Mouse (Mus musculus) neural tube, embryonic 14.5 days (tissue): Measurements from ENCODE around the gene Pdzd2. TPM values are rescaled to one million over a fixed set of nuclear protein-coding genes. Genes with fewer than 3 reads are reported as not detected.

Experiments
- ATAC-seq: fragments of 200-750 bp; cut with Nextera tagmentation; 2 replicates; pipeline ENCODE4 v1.8.0; 2017; ENCODE audit warnings: low read depth, mild to moderate bottlenecking, moderate TSS enrichment, moderate library complexity
- H3K27ac ChIP-seq: fragments of 300-500 bp; sonication (generic); 2 replicates; pipeline ENCODE4 v1.5.1; 2014; ENCODE audit warnings: low read depth, mild to moderate bottlenecking, control low read depth, low read length, moderate library complexity, mixed read lengths
- H3K27me3 ChIP-seq: fragments of 300-500 bp; sonication (generic); 2 replicates; pipeline ENCODE4 v1.6.1; 2014; ENCODE audit warnings: low read length; ENCODE audit not compliant: control insufficient read depth, insufficient read depth
- H3K36me3 ChIP-seq: fragments of 300-500 bp; sonication (generic); 2 replicates; pipeline ENCODE4 v1.6.1; 2014; ENCODE audit warnings: low read length, mixed read lengths; ENCODE audit not compliant: control insufficient read depth, insufficient read depth
- H3K4me1 ChIP-seq: fragments of 300-500 bp; sonication (generic); 2 replicates; pipeline ENCODE4 v1.6.1; 2014; ENCODE audit warnings: low read length; ENCODE audit not compliant: control insufficient read depth, insufficient read depth
- H3K4me2 ChIP-seq: fragments of 300-500 bp; sonication (generic); 2 replicates; pipeline ENCODE4 v1.6.1; 2014; ENCODE audit warnings: mild to moderate bottlenecking, low read depth, low read length, control low read depth
- H3K4me3 ChIP-seq: fragments of 300-500 bp; sonication (generic); 2 replicates; pipeline ENCODE4 v1.5.1; 2014; ENCODE audit warnings: low read depth, low read length, control low read depth, mixed read lengths
- H3K9ac ChIP-seq: fragments of 300-500 bp; sonication (generic); replicated peaks from 2 replicates; pipeline ENCODE4 v1.6.1; 2014; ENCODE audit warnings: low read depth, mild to moderate bottlenecking, control low read depth, low read length, mixed read lengths
- H3K9me3 ChIP-seq: fragments of 300-500 bp; sonication (generic); 2 replicates; pipeline ENCODE4 v1.6.1; 2016; ENCODE audit warnings: low read length; ENCODE audit not compliant: control insufficient read depth
- WGBS: fragments of 180-500 bp; shearing (Covaris S2); extraction: QIAGEN DNeasy Blood & Tissue Kit; methylation state at CpG from one replicate; pipeline ENCODE4 v1.1.7; 2014; 5-methylcytosine and 5-hydroxymethylcytosine counted together
- polyA plus RNA-seq: library from polyadenylated mRNA; unstranded; fragments of >200 nt; fragmentation: Nextera tagmentation; extraction: Ambion mirVana; gene quantifications from 2 replicates; pipeline ENCODE4 v1.2.1, GENCODE M21; 2014

Gene Pdzd2
- polyA plus RNA-seq, 1 experiment from 2014 or later, result 16.6 TPM

DNA sequence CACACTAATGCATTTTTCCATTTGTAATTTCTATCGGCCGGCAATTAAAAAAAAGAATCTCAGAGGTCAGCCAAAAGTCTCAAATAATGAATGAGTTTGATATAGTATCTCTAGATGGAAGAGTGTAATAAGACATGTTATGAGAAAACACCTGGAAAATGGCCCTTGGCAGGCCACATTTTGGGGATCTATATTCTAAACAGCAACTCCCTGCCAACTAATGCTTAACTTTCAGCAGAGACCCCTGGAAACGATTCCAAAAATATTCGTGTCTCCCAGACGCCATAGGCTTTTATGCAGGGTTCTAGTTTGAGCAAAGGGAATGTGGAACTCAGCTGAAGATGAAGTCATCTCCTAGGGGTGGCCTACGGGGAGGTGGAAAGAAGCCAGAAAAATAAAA lies 197.4 kb downstream of the Pdzd2 start:
- Histone ChIP-seq H3K36me3 (no peaks in the 10 kb centered on the region), H3K4me2 (no peak overlapping the region), H3K27me3 (no peaks in the 10 kb centered on the region), H3K27ac (no peak overlapping the region), H3K9ac (no peak overlapping the region), H3K9me3 (no peaks in the 10 kb centered on the region), H3K4me3 (no peak overlapping the region), H3K4me1 (no peaks in the 10 kb centered on the region)
- ATAC-seq, result no peak
- WGBS, result 85% methylated on average over 6 of the region's 6 CpGs

DNA sequence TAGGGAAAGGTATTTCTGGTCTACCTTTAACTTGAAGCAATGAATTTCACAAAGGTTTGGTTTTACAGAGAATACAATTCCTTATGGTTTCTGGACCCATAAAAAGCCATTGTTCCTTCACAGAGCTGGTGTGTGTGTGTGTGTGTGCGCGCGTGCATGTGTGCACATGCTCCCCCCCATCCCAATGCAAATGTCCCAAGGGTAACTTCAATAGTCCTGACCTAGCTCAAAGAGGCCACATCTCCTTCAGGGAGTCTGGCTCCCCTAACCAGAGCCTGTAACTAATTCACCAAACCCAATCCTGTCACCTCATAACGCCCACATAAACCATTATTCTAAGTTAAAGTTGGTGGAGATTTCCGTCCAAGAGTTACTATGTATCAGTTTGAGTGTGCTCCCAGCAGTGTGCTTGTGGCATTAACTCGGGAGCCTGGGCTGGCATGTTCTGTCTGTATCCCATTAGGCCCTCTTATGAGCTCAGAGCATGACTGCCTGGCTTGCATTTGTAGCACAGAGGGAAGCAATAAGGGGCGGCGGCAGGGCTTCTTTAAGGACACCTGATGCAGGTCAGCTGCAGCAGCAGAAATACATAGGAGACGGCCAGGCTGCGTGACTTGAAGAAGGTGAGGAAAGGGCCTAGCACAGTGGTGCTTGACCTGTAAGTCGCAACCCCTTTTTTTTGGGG lies 200.0 kb downstream of the Pdzd2 start:
- Histone ChIP-seq H3K27ac (no peak overlapping the region), H3K4me1 (no peaks in the 10 kb centered on the region), H3K36me3 (no peaks in the 10 kb centered on the region), H3K4me3 (no peak overlapping the region), H3K4me2 (no peak overlapping the region), H3K27me3 (no peaks in the 10 kb centered on the region), H3K9me3 (no peaks in the 10 kb centered on the region), H3K9ac (no peak overlapping the region)
- no peak for ATAC-seq
- 90% methylated on average over 11 of the region's 11 CpGs for WGBS

DNA sequence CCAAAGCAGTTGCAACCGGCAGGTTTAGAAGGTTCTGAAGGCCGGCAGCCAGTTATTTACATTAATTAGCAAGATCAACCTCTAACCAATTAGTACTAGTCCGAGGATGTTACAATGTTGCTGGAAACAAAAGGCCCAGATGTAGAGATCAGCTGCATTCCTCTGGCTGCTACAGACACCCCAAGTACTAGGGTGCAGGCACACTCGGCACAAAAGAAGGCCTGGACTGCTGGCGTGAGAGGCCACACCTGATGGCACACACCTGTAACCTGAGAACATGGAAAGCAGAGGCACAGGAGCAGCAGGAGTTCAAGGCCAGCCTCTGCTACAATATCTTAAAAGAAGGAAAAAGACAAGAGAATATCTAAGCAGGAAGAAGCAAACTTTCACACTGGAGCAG lies 206.5 kb downstream of the Pdzd2 start:
- H3K27ac ChIP-seq, result no peak overlapping the region
- no peaks in the 10 kb centered on the region for H3K36me3 ChIP-seq
- no peaks in the 10 kb centered on the region for H3K4me1 ChIP-seq
- WGBS, result 87% methylated on average over 5 of the region's 5 CpGs
- H3K9ac ChIP-seq, result no peak overlapping the region
- ATAC-seq, result no peak
- no peaks in the 10 kb centered on the region for H3K9me3 ChIP-seq
- H3K27me3 ChIP-seq, result no peaks in the 10 kb centered on the region
- no peak overlapping the region for H3K4me2 ChIP-seq
- H3K4me3 ChIP-seq, result no peak overlapping the region

DNA sequence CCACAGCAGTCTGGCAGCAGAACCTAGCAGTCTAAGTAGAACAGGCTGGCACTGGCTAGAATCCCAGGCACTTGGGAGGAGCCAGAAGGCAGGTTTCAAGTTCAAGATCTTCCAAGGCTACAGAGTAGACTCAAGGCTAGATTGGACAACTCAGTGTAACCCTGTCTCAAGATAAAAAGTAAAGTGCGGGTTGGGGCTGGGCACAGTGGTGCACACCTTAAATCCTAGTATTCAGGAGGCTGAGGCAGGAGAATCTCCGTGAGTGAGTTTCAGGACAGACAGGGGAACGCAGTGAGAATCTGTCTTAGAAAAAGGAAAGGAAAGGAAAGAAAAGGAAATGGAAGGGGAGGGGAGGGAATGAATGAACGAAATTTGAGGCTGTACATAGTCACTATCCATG lies 207.2 kb downstream of the Pdzd2 start:
- no peaks in the 10 kb centered on the region for H3K27me3 ChIP-seq
- H3K9me3 ChIP-seq, result no peaks in the 10 kb centered on the region
- no peak for ATAC-seq
- no peak overlapping the region for H3K4me3 ChIP-seq
- H3K4me2 ChIP-seq, result no peak overlapping the region
- H3K27ac ChIP-seq, result no peak overlapping the region
- H3K4me1 ChIP-seq, result no peaks in the 10 kb centered on the region
- 92% methylated on average over 4 of the region's 4 CpGs for WGBS
- H3K36me3 ChIP-seq, result no peaks in the 10 kb centered on the region
- H3K9ac ChIP-seq, result no peak overlapping the region

- H3K4me1 ChIP-seq, result 0 out of 2 replicates have a peak, but pooled peaks cover 5% of the 10 kb centered on the region
- WGBS, result 85% methylated on average over 7 of the region's 7 CpGs
- no peak overlapping the region for H3K27ac ChIP-seq
- ATAC-seq, result no peak
- H3K4me2 ChIP-seq, result no peak overlapping the region
- no peaks in the 10 kb centered on the region for H3K27me3 ChIP-seq
- no peaks in the 10 kb centered on the region for H3K9me3 ChIP-seq
- no peak overlapping the region for H3K4me3 ChIP-seq
- no peak overlapping the region for H3K9ac ChIP-seq
- no peaks in the 10 kb centered on the region for H3K36me3 ChIP-seq
These were observed 216.9 kb downstream of the Pdzd2 start for GRCm38 (mm10) chr15:12522810-12523209.

DNA sequence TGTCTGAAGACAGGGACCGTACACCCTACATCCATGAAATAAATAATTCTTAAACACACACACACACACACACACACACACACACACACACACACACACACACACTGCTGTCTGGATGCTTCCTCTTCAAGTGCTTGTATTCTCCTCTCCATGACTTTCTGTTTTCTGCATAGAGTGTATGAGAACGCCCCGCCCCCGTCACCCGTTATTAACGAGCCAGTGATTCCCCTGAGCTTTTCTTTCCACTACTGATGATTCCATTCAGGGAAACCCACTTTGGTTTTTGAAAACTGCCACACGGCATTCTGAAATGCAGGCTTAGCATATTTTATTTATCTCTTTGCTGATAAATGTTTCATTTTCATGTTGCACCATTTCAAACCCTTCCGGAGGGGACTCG lies 219.4 kb downstream of the Pdzd2 start:
- Histone ChIP-seq H3K36me3 (no peaks in the 10 kb centered on the region), H3K4me3 (no peak overlapping the region), H3K9ac (no peak overlapping the region), H3K9me3 (no peaks in the 10 kb centered on the region), H3K4me1 (0 out of 2 replicates have a peak, but pooled peaks cover 5% of the 10 kb centered on the region), H3K27ac (no peak overlapping the region), H3K4me2 (no peak overlapping the region), H3K27me3 (no peaks in the 10 kb centered on the region)
- 63% methylated on average over 9 of the region's 9 CpGs for WGBS
- ATAC-seq, result no peak

DNA sequence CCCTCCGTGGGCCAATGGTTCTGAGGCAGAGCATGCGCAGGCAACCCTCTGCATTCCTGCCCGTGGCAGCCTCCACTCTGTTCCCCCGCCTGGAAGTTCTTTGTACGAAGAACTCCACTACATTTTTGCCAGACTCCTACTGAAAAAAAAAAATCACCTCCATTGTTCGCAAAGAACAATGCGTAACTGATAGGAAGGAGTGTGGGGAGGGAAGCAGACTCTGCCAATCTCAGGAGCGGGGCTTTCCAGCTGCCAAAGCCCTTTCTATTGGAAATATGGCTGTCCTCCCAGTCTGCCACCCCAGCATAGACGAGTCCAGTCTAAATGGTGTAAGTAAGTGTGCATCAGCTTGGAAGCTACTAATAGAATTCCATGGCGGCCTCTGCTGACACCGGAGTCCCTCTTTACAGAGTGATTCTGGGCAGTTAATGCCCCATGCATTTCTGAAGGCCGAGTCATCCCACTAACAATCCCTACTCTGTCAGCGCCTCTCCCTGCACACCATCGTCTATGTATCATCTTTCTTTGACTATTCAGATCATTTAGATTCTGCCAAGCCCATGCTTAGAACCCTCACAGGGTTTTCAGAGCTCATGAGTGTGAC lies 221.3 kb downstream of the Pdzd2 start:
- no peak overlapping the region for H3K4me3 ChIP-seq
- ATAC-seq, result no peak
- no peaks in the 10 kb centered on the region for H3K27me3 ChIP-seq
- H3K9me3 ChIP-seq, result no peaks in the 10 kb centered on the region
- no peak overlapping the region for H3K9ac ChIP-seq
- H3K4me2 ChIP-seq, result no peak overlapping the region
- 0 out of 2 replicates have a peak, but pooled peaks cover 5% of the 10 kb centered on the region for H3K4me1 ChIP-seq
- peak overlapping the region; percentile 4; the same call in 1 of the 2 replicates for H3K27ac ChIP-seq
- WGBS, result 60% methylated on average over 14 of the region's 14 CpGs
- H3K36me3 ChIP-seq, result no peaks in the 10 kb centered on the region

GRCm38 (mm10) chr15:12517314-12517813 lies 222.4 kb downstream of the Pdzd2 start:
- H3K27ac ChIP-seq, result no peak overlapping the region
- ATAC-seq, result no peak
- H3K27me3 ChIP-seq, result no peaks in the 10 kb centered on the region
- no peak overlapping the region for H3K9ac ChIP-seq
- H3K4me3 ChIP-seq, result no peak overlapping the region
- 0 out of 2 replicates have a peak, but pooled peaks cover 5% of the 10 kb centered on the region for H3K4me1 ChIP-seq
- H3K4me2 ChIP-seq, result no peak overlapping the region
- 49% methylated on average over 9 of the region's 9 CpGs for WGBS
- no peaks in the 10 kb centered on the region for H3K36me3 ChIP-seq
- no peaks in the 10 kb centered on the region for H3K9me3 ChIP-seq

DNA sequence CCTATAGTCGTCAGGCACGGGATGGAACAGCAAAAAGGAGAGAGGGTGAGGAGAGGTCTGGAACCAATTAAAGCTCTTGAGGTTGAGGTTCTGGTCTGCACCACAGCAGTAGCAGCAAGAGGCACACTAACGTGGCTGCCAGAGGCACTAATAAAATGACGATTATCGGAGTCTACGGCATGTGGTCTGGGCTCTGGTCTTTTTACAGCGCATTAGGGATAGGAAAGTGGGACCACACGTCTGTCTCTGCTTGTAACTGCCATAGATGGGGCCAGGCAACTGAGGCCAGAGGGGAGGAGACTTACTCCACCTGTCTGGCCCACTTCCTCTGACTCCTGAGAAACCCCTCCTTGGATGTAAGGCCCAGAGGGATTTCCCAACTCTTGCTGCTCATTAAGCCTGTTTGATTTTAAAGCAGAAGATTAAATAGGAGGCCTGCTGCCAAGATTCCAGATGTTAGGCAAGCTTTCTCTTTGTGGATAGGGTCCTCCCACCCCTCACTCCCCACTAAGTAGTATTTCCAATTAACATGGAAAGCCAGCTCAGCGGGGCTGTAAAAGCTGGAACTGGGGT lies 224.4 kb downstream of the Pdzd2 start:
- Histone ChIP-seq H3K27ac (no peak overlapping the region), H3K4me1 (no peaks in the 10 kb centered on the region), H3K27me3 (no peaks in the 10 kb centered on the region), H3K36me3 (no peaks in the 10 kb centered on the region), H3K4me2 (no peak overlapping the region), H3K9ac (no peak overlapping the region), H3K9me3 (no peaks in the 10 kb centered on the region), H3K4me3 (no peak overlapping the region)
- ATAC-seq, result peak; percentile 52; the same call in 1 of the 2 replicates
- WGBS, result 44% methylated on average over 9 of the region's 9 CpGs
